Mouse (Mus musculus) liver, adult 2 months (tissue): ENCODE measurements at regions not wholly inside any gene's neighbourhood (a gene's known extent, or its start where the extent isn't known, plus 50 kb on each side); places are given as distances from the start of the nearest gene placed in this dataset.

Experiments
- DNase-seq: peaks from one replicate; pipeline ENCODE4 v3.0.0-alpha.2; 2011; ENCODE audit warnings: low read depth, low spot score; ENCODE audit errors: extremely low read depth
- H3K27ac ChIP-seq: fragments of 200-500 bp; replicated peaks from 2 replicates; pipeline ENCODE4 v1.5.1; 2012; ENCODE audit warnings: low read depth, mild to moderate bottlenecking, control low read depth, inconsistent platforms, low read length; ENCODE audit not compliant: insufficient read depth
- H3K27me3 ChIP-seq: fragments of 200-500 bp; 2 replicates; pipeline ENCODE4 v1.6.1; 2012; ENCODE audit warnings: mild to moderate bottlenecking, moderate library complexity, low read length, inconsistent platforms; ENCODE audit not compliant: control insufficient read depth, insufficient read depth
- H3K36me3 ChIP-seq: fragments of 200-500 bp; 2 replicates; pipeline ENCODE4 v1.6.1; 2012; ENCODE audit warnings: low read length, inconsistent platforms; ENCODE audit not compliant: control insufficient read depth, insufficient read depth
- H3K4me1 ChIP-seq: fragments of 200-500 bp; 2 replicates; pipeline ENCODE4 v1.6.1; 2011; ENCODE audit warnings: low read length; ENCODE audit not compliant: control insufficient read depth, insufficient read depth
- H3K4me3 ChIP-seq: fragments of 200-500 bp; 2 replicates; pipeline ENCODE4 v1.5.1; 2011; ENCODE audit warnings: low read depth, mild to moderate bottlenecking, control low read depth, low read length, moderate library complexity; ENCODE audit not compliant: insufficient read depth
- H3K79me2 ChIP-seq: fragments of 200-500 bp; 2 replicates; pipeline ENCODE4 v1.6.1; 2012; ENCODE audit warnings: inconsistent platforms, mild to moderate bottlenecking, low read length, moderate library complexity; ENCODE audit not compliant: control insufficient read depth, insufficient read depth
- H3K9ac ChIP-seq: fragments of 200-500 bp; 2 replicates; pipeline ENCODE4 v1.6.1; 2012; ENCODE audit warnings: low read depth, mild to moderate bottlenecking, control low read depth, inconsistent platforms, low read length
- CTCF ChIP-seq: fragments of 200-500 bp; IDR thresholded peaks from 2 replicates; pipeline ENCODE4 v1.5.1; 2011; ENCODE audit warnings: low read depth, low read length, control low read depth
- POLR2A ChIP-seq: fragments of 200-500 bp; IDR thresholded peaks from 2 replicates; pipeline ENCODE4 v1.6.1; 2011; ENCODE audit warnings: low read length, control low read depth; ENCODE audit not compliant: insufficient read depth; ENCODE audit errors: extremely low read depth
- WGBS: fragments of 180-500 bp; shearing (Covaris S2); methylation state at CpG from one replicate; pipeline ENCODE4 v1.1.7; 2018; 5-methylcytosine and 5-hydroxymethylcytosine counted together

GRCm38 (mm10) chr1:194244776-194245366, 373.1 kb upstream of the Plxna2 start:
- Histone ChIP-seq H3K4me1 (no peaks in the 10 kb centered on the region), H3K9ac (no peak overlapping the region), H3K36me3 (no peaks in the 10 kb centered on the region), H3K4me3 (no peak overlapping the region), H3K27me3 (no peaks in the 10 kb centered on the region), H3K27ac (no peak overlapping the region), H3K79me2 (no peaks in the 10 kb centered on the region)
- TF ChIP-seq POLR2A = no peak
- no peak for TF ChIP-seq CTCF
- no peak for DNase-seq
- WGBS = 59% methylated on average over 1 of the region's 1 CpGs

GRCm38 (mm10) chr1:194241111-194241510, 376.9 kb upstream of the Plxna2 start:
- no peak for DNase-seq
- TF ChIP-seq CTCF = no peak
- no peak for TF ChIP-seq POLR2A
- Histone ChIP-seq H3K27ac (no peak overlapping the region), H3K27me3 (no peaks in the 10 kb centered on the region), H3K36me3 (no peaks in the 10 kb centered on the region), H3K4me1 (no peaks in the 10 kb centered on the region), H3K9ac (no peak overlapping the region), H3K4me3 (no peak overlapping the region), H3K79me2 (no peaks in the 10 kb centered on the region)

- WGBS = 77% methylated on average over 4 of the region's 4 CpGs
- Histone ChIP-seq H3K27me3 (no peaks in the 10 kb centered on the region), H3K9ac (no peak overlapping the region), H3K36me3 (no peaks in the 10 kb centered on the region), H3K79me2 (no peaks in the 10 kb centered on the region), H3K4me3 (no peak overlapping the region), H3K4me1 (no peaks in the 10 kb centered on the region; the same call in 1 of the 2 replicates), H3K27ac (no peak overlapping the region)
- DNase-seq = no peak
- no peak for TF ChIP-seq POLR2A
- TF ChIP-seq CTCF = no peak
These were observed 386.8 kb upstream of the Plxna2 start for GRCm38 (mm10) chr1:194231206-194231605.

DNA sequence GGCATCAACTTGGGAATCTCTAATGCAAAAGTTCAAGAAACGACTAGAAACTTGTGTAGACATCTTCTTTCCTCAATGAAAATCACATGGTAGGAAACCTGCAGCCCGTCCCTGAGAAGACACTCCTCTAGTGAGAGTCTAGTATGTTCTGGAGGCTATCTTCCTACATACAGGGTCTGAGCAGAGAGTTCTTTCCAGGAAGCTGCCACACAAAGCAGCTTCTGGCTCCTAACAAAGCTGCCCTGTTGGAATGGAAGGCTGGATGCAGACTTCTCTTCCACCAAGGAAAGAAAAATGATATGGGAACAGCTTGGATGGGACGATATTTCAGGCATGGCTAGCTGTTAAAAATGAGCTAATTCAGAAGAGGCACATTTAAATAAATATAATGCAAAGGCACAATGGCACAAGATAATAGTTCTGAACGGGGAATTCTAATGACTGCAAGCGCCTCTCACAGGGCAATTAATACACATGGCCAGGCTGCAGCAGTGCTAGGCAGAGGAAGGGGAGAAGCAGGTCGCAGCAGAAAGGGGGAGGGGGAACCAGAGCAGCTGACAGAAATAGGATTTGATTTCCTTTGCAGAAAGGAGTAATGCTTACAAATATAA, 391.4 kb upstream of the Plxna2 start:
- no peak overlapping the region for H3K27ac ChIP-seq
- WGBS = 68% methylated on average over 6 of the region's 6 CpGs
- H3K4me3 ChIP-seq = no peak overlapping the region
- no peak for DNase-seq
- no peaks in the 10 kb centered on the region for H3K27me3 ChIP-seq
- H3K4me1 ChIP-seq = no peaks in the 10 kb centered on the region; the same call in 1 of the 2 replicates
- H3K9ac ChIP-seq = no peak overlapping the region
- no peak for TF ChIP-seq POLR2A
- no peak for TF ChIP-seq CTCF
- no peaks in the 10 kb centered on the region for H3K79me2 ChIP-seq
- H3K36me3 ChIP-seq = no peaks in the 10 kb centered on the region

DNA sequence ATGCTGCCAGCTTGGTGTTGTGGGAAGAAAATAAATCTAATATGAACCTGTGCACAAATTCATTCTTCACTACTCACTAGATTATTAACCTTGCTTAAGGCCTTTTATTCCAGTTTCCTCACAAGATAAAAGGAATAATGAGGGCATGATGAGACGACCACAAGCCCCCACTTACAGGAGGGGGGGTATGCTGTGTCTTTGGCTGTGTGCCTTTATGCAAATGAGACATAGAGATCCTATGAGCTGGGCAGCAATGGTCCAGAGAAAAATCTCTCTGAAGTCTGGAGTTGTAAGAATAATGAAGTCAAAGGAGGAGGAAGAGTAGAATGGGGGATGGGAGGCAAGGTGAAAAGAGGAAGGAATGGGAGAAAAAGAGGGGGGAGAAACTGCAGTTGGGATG, 392.2 kb upstream of the Plxna2 start:
- no peak overlapping the region for H3K9ac ChIP-seq
- H3K4me1 ChIP-seq = no peaks in the 10 kb centered on the region; the same call in 1 of the 2 replicates
- no peak for DNase-seq
- no peaks in the 10 kb centered on the region for H3K27me3 ChIP-seq
- H3K27ac ChIP-seq = no peak overlapping the region
- 45% methylated on average over 1 of the region's 1 CpGs for WGBS
- H3K79me2 ChIP-seq = no peaks in the 10 kb centered on the region
- H3K36me3 ChIP-seq = no peaks in the 10 kb centered on the region
- TF ChIP-seq POLR2A = no peak
- no peak for TF ChIP-seq CTCF
- H3K4me3 ChIP-seq = no peak overlapping the region

DNA sequence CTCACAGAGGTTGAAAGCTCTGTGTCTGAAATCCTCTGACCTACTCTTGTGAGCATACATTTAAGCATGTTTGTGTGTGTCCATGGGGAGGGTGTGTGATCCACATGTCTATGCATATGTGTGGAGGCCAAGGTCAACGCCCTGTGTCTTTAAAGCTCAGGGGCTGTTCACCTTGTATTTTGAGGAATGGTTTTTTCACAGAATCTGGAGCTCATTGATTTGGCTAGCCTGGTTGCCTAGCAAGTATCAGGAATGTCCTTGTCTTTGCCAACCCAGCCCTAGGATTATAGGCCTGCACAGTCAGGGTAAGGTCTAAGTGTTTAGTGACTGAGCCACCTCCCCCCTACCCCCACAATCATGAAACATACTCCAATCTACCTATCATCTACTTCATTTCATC, 394.0 kb upstream of the Plxna2 start:
- no peaks in the 10 kb centered on the region for H3K27me3 ChIP-seq
- H3K4me1 ChIP-seq = no peaks in the 10 kb centered on the region; the same call in 1 of the 2 replicates
- 97% methylated on average over 1 of the region's 1 CpGs for WGBS
- H3K4me3 ChIP-seq = no peak overlapping the region
- no peak overlapping the region for H3K9ac ChIP-seq
- no peak for TF ChIP-seq POLR2A
- TF ChIP-seq CTCF = no peak
- DNase-seq = no peak
- H3K27ac ChIP-seq = no peak overlapping the region
- no peaks in the 10 kb centered on the region for H3K36me3 ChIP-seq
- H3K79me2 ChIP-seq = no peaks in the 10 kb centered on the region
